Mouse (Mus musculus) layer of hippocampus, adult 2 months (tissue): Measurements from ENCODE around the gene Stat5b. TPM values are rescaled to one million over a fixed set of nuclear protein-coding genes. Genes with fewer than 3 reads are reported as not detected.
"Not testable (repeated sequence)": the region's sequence is repeated elsewhere in the genome, so short reads cannot be mapped to it uniquely, and the experiment has no call there.

ENCODE experiments used
- DNase-seq, 2 experiments: peaks; one replicate each; pipeline ENCODE4 v3.0.0; 2022; ENCODE audit warnings: low spot score in 2 of 2
- H3K27ac ChIP-seq: fragments of 200-600 bp; 2 replicates; pipeline ENCODE4 v1.8.1; 2022
- H3K4me3 ChIP-seq: fragments of 200-600 bp; 2 replicates; pipeline ENCODE4 v1.8.1; 2022; ENCODE audit warnings: mild to moderate bottlenecking
- CTCF ChIP-seq: fragments of 200-600 bp; conservative IDR thresholded peaks from 2 replicates; pipeline ENCODE4 v1.8.1; 2022; ENCODE audit warnings: antibody characterized with exemption, mild to moderate bottlenecking, moderate library complexity
- total RNA-seq, 2 experiments: library from RNA; stranded (reverse); gene quantifications; 2 replicates each; pipeline ENCODE4 v1.2.3; 2021

Gene Stat5b
- total RNA-seq, 2 experiments from 2014 or later = 11.6 to 13.8 TPM

GRCm38 (mm10) chr11:100806380-100807305 is 43.9 kb downstream of the Stat5b start:
- TF ChIP-seq CTCF = no peak
- no peak for DNase-seq
- no peak overlapping the region for H3K27ac ChIP-seq

GRCm38 (mm10) chr11:100805535-100805934 is 45.0 kb downstream of the Stat5b start:
- no peak for TF ChIP-seq CTCF

More at GRCm38 (mm10) chr11:100806380-100807305, 43.9 kb downstream of the Stat5b start:
- H3K4me3 ChIP-seq = no peak overlapping the region

GRCm38 (mm10) chr11:100804409-100804808 is 46.1 kb downstream of the Stat5b start:
- no peak for DNase-seq
- TF ChIP-seq CTCF = no peak
- H3K27ac ChIP-seq = no peak overlapping the region
- no peak overlapping the region for H3K4me3 ChIP-seq

More at GRCm38 (mm10) chr11:100805535-100805934, 45.0 kb downstream of the Stat5b start:
- no peak overlapping the region for H3K27ac ChIP-seq
- H3K4me3 ChIP-seq = no peak overlapping the region
- DNase-seq = no peak

DNA sequence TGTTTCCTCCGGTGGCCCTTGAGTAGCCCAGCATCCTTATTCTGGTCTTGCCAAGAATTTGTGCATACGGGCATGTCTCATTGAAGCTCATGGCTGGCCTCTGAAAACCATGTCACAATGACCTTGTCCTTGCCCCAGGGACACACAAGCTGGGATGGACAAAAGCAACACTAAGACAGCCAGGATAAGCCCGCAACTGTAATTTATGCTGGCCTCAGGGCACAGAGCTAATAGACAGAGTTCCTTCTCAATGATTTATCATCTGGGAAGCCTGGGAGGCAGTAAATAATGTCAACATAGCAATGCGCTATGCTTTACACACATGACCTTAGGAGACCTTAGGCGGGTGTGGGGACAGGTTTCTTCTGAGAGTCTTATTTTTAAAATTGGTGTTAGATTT is 51.1 kb downstream of the Stat5b start:
- H3K4me3 ChIP-seq = no peak overlapping the region
- DNase-seq = no peak
- no peak for TF ChIP-seq CTCF
- H3K27ac ChIP-seq = no peak overlapping the region

- DNase-seq = no peak
Measured at GRCm38 (mm10) chr11:100796585-100796984, 53.9 kb downstream of the Stat5b start.

GRCm38 (mm10) chr11:100795386-100795785 is 55.1 kb downstream of the Stat5b start:
- DNase-seq = no peak
- Histone ChIP-seq H3K27ac (no peak overlapping the region), H3K4me3 (no peak overlapping the region)
- TF ChIP-seq CTCF = no peak

More at GRCm38 (mm10) chr11:100796585-100796984, 53.9 kb downstream of the Stat5b start:
- no peak for TF ChIP-seq CTCF
- Histone ChIP-seq H3K4me3 (no peak overlapping the region), H3K27ac (no peak overlapping the region)

GRCm38 (mm10) chr11:100791457-100792049 is 59.0 kb downstream of the Stat5b start:
- DNase-seq = no peak
- no peak for TF ChIP-seq CTCF
- H3K4me3 ChIP-seq = no peak overlapping the region
- peak overlapping the region; percentile 43; the same call in 1 of the 2 replicates for H3K27ac ChIP-seq

DNA sequence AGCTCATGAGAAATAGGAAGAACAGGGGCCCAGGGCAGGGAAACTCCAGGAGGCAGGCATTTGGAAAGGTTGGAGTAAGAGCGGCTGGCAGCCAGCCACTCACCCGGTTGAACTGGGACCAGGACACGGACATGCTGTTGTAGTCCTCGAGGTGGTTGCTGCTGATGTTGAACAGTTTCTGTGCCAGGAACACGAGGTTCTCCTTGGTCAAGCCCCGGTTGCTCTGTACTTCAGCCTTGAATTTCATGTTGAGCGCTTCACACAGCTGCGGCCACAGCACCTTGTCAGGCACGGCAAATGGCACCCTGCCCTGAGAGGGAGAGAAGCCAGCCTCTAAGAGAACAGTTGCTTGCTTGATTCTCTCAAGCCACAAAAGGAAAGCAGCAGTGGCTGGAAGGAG is 59.9 kb downstream of the Stat5b start:
- H3K4me3 ChIP-seq = not testable (repeated sequence)
- DNase-seq = peak in 1 of 2 experiments; percentile 27
- H3K27ac ChIP-seq = peak overlapping the region; percentile 67; the same call in 1 of the 2 replicates

- DNase-seq = no peak
- TF ChIP-seq CTCF = no peak
- Histone ChIP-seq H3K4me3 (no peak overlapping the region), H3K27ac (no peak overlapping the region)
Measured at GRCm38 (mm10) chr11:100789702-100790101, 60.8 kb downstream of the Stat5b start.

DNA sequence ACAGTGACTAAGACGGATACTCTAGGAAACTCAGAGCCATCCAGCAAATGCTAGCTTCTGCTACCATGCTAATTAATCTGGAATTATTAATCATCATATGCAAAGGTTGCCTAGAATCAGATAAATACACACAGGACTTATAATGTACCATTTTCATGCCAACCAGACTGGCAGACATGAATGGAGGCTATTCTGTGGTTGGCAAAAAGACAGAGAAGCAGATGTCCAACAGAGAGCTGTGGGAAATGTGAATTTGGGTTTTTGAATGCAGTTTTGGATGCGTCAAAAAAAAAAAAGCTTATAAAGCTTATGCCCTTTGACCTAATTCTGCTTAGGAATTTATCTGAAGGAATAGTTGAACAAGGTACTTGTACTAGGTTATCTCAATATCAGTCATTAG is 64.8 kb downstream of the Stat5b start:
- H3K4me3 ChIP-seq = no peak overlapping the region
- DNase-seq = no peak
- H3K27ac ChIP-seq = no peak overlapping the region
- no peak for TF ChIP-seq CTCF

- no peak overlapping the region for H3K4me3 ChIP-seq
- no peak overlapping the region for H3K27ac ChIP-seq
- DNase-seq = no peak
- TF ChIP-seq CTCF = no peak
Measured at GRCm38 (mm10) chr11:100784286-100784685, 66.2 kb downstream of the Stat5b start.

- Histone ChIP-seq H3K27ac (no peak overlapping the region), H3K4me3 (no peak overlapping the region)
- no peak for TF ChIP-seq CTCF
- no peak for DNase-seq
Measured at GRCm38 (mm10) chr11:100782568-100782967, 68.0 kb downstream of the Stat5b start.

GRCm38 (mm10) chr11:100781763-100782475 is 68.6 kb downstream of the Stat5b start:
- DNase-seq = no peak
- no peak for TF ChIP-seq CTCF
- no peak overlapping the region for H3K4me3 ChIP-seq
- no peak overlapping the region for H3K27ac ChIP-seq
